Mouse (Mus musculus) ES-E14 (cell line): ENCODE measurements around the gene Btrc. TPM values are rescaled to one million over a fixed set of nuclear protein-coding genes. Genes with fewer than 3 reads are reported as not detected.
"Not testable (repeated sequence)": the region's sequence is repeated elsewhere in the genome, so short reads cannot be mapped to it uniquely, and the experiment has no call there.

Experiments used
- DNase-seq: peaks from one replicate; pipeline ENCODE4 v3.0.0-alpha.2; 2013; ENCODE audit warnings: low read depth, low spot score
- H3K27ac ChIP-seq: 2 replicates; pipeline ENCODE4 v1.5.1; 2012; ENCODE audit warnings: low read depth, mild to moderate bottlenecking, low read length, moderate library complexity, mixed read lengths; ENCODE audit not compliant: poor library complexity, insufficient read depth, severe bottlenecking
- H3K36me3 ChIP-seq: 2 replicates; pipeline ENCODE4 v1.6.1; 2012; ENCODE audit warnings: mild to moderate bottlenecking, low read length, moderate library complexity, mixed read lengths; ENCODE audit not compliant: control insufficient read depth, poor library complexity, insufficient read depth, severe bottlenecking
- H3K4me1 ChIP-seq, 2 experiments: fragments of 150-350 bp in 1 of 2; sonication (generic) in 1 of 2; 2 replicates each; pipeline ENCODE4 v1.6.1; 2012; ENCODE audit warnings: low read length in 2 of 2, mild to moderate bottlenecking in 1 of 2, mixed read lengths in 1 of 2; ENCODE audit not compliant: control insufficient read depth in 2 of 2, insufficient read depth in 2 of 2, poor library complexity in 1 of 2
- H3K4me3 ChIP-seq, 2 experiments: fragments of 150-350 bp in 1 of 2; sonication (generic) in 1 of 2; 2 replicates each; pipeline ENCODE4 v1.5.1; 2012; ENCODE audit warnings: low read length in 2 of 2, low read depth in 1 of 2, mild to moderate bottlenecking in 1 of 2, mixed read lengths in 1 of 2; ENCODE audit not compliant: insufficient read depth in 1 of 2, poor library complexity in 1 of 2, severe bottlenecking in 1 of 2
- H3K9ac ChIP-seq: 2 replicates; pipeline ENCODE4 v1.6.1; 2012; ENCODE audit warnings: low read depth, mild to moderate bottlenecking, low read length, mixed read lengths; ENCODE audit not compliant: poor library complexity, insufficient read depth, severe bottlenecking
- H3K9me3 ChIP-seq: fragments of 150-350 bp; sonication (generic); 2 replicates; pipeline ENCODE4 v1.6.1; 2012; ENCODE audit warnings: low read depth, mild to moderate bottlenecking, low read length; ENCODE audit not compliant: control insufficient read depth, insufficient read depth
- CHD2 ChIP-seq: IDR thresholded peaks from 2 replicates; pipeline ENCODE4 v1.6.1; 2014; ENCODE audit warnings: mild to moderate bottlenecking, low read depth, low read length, inconsistent platforms
- HCFC1 ChIP-seq: IDR thresholded peaks from 2 replicates; pipeline ENCODE4 v1.6.1; 2012; ENCODE audit warnings: low read length, inconsistent platforms, borderline replicate concordance; ENCODE audit not compliant: insufficient read depth
- MAFK ChIP-seq: IDR thresholded peaks from 2 replicates; pipeline ENCODE4 v1.6.1; 2014; ENCODE audit warnings: mild to moderate bottlenecking, low read depth, low read length, inconsistent platforms; ENCODE audit not compliant: insufficient read depth
- ZC3H11A ChIP-seq: IDR thresholded peaks from 2 replicates; pipeline ENCODE4 v1.6.1; 2012; ENCODE audit warnings: low read depth, mild to moderate bottlenecking, inconsistent platforms, low read length, borderline replicate concordance
- ZNF384 ChIP-seq: IDR thresholded peaks from 2 replicates; pipeline ENCODE4 v1.6.1; 2012; ENCODE audit warnings: low read depth, low read length, inconsistent platforms
- in situ Hi-C, 2 experiments: fragments of 600-800 bp; cut with MboI; formaldehyde crosslinking; loops; one replicate each; pipeline ENCODE4 v1.15.1; 2025; ENCODE audit warnings: low sequenced_read_pairs in 2 of 2, inconsistent platforms in 1 of 2; ENCODE audit not compliant: unreplicated experiment in 2 of 2
- total RNA-seq: library from RNA; depleted of rRNA; stranded (reverse); fragments of 300-350 nt; gene quantifications from 2 replicates; pipeline ENCODE4 v1.2.3, GENCODE M21; 2012

Gene Btrc
- total RNA-seq, 1 experiment, result 17.4 TPM

DNA sequence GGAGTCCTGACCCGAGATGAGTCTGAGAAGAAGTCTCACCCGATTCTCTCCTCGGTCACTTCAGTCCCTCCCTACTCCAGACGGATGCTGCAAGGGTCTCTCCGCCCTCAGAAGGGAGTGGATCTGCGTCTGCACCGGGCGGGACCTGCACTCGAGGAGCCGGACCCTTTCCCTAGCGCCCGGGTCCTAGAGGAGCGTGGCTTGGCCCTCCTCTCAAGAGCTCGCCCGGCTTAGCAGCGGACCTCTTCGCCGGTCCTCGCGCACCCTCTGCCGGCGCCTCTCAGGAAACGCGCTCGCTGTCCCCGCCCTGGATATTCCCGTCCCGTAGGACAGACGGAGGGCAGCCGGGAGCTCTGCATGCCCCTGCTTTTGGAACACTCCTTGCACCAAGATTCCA lies 181.4 kb downstream of the Btrc start:
- peak; percentile 55 for DNase-seq
- H3K4me3 ChIP-seq, result peak overlapping the region; percentile 36 to 74
- in situ Hi-C loops, result loop anchor here (5.0 to 10.0 kb wide), 2 partner anchors 320 to 323 kb away; no protein-coding TSS in a partner anchor
- peaks cover 0 to 6% of the 10 kb centered on the region in 2 experiments; a peak in 1 of 4 replicates for H3K4me1 ChIP-seq
- H3K9me3 ChIP-seq, result no peaks in the 10 kb centered on the region
- no peak overlapping the region for H3K9ac ChIP-seq
- TF ChIP-seq MAFK (no peak), ZNF384 (no peak), CHD2 (no peak), HCFC1 (no peak), ZC3H11A (peak; percentile 81)
- H3K36me3 ChIP-seq, result no peaks in the 10 kb centered on the region
- no peak overlapping the region for H3K27ac ChIP-seq

DNA sequence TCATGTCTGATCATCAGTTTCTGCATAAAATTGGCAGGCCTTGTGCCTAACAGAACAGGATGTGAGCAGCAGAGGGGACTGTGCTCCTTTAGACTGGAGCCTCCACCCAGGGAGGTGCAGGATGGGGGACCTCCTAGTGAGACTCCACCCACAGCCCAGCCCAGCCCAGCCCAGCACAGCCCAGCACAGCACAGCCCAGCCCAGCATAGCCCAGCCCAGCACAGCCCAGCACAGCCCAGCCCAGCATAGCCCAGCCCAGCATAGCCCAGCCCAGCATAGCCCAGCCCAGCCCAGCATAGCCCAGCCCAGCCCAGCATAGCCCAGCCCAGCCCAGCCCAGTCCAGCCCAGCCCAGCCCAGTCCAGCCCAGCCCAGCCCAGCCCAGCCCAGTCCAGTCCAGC lies 184.7 kb downstream of the Btrc start:
- not testable (repeated sequence) for H3K9ac ChIP-seq, H3K9me3 ChIP-seq, DNase-seq, H3K36me3 ChIP-seq, H3K4me3 ChIP-seq, H3K27ac ChIP-seq
- in situ Hi-C loops, result loop anchor here (5.0 to 10.0 kb wide), 2 partner anchors 323 to 326 kb away; no protein-coding TSS in a partner anchor
- peaks cover 4 to 13% of the 10 kb centered on the region in 2 experiments; a peak in 1 of 4 replicates for H3K4me1 ChIP-seq

DNA sequence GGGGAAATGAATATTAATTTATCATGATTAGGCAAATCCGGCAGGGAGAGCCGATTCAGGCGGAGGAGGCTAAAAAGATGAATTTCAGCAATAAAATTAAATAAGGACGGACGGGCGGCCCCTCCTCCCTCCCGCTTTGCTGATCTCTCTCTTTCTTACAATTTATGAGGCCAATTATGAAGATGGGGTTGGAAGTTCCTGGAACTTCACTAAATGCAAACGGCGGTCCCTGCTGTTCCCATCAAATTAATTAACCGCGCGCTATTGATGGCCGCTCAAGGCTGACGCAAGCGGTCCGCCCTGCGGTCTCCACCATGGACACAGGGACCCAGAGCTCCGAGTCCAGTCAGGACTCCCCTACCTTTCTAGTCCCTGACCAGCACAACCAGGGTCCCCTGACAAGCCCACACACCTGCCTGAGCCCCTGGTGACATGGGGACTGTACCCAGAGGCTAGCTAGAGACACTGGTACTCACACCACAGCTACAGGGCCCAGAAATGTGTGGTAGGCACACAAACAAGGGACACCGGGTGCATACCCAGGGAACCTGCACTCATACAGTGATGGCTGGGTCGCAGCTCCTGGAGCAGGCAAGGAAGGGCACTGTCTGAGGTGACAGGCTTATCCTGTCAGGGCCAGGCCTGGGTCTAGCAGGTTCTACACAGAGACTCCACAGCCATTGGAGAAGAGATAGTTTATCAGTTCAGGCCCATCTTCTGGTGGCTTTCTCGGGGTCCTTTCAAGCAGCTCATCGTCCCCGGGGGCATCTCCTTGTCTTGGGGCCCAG lies 185.8 kb downstream of the Btrc start:
- in situ Hi-C loops, result loop anchor here (5.0 to 10.0 kb wide), 2 partner anchors 325 to 327 kb away; no protein-coding TSS in a partner anchor
- Histone ChIP-seq H3K36me3 (peaks cover 16% of the 10 kb centered on the region), H3K9ac (0 out of 2 replicates have a peak overlapping the region, but pooled peaks have one; percentile 22), H3K9me3 (no peaks in the 10 kb centered on the region), H3K27ac (no peak overlapping the region), H3K4me3 (peak overlapping the region; percentile 34 to 43; a peak in 3 of 4 replicates), H3K4me1 (peaks cover 4 to 13% of the 10 kb centered on the region in 2 experiments; a peak in 1 of 4 replicates)
- TF ChIP-seq HCFC1 (no peak), MAFK (no peak), ZNF384 (no peak), ZC3H11A (no peak), CHD2 (no peak)
- DNase-seq, result no peak

DNA sequence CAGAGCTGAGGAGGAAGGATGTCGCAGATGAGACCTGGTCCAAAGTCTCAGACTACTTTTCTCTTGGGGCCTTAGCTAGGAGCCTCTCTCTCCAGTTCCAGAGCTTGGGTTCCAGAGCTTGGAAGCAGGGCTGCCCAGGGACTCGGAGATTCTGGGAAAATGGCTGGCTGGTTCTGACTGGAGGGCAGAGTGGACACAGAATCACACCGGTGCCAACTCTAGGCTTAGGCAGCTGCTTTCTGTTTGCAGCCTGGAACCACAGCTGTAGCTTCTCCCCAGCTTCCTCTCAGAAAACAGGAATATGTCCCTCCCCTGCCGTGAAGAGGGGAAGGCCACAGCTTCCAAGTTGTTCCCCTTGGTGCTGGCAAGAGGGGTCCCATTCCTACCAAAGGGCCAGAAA lies 186.4 kb downstream of the Btrc start:
- H3K4me1 ChIP-seq, result peaks cover 4 to 13% of the 10 kb centered on the region in 2 experiments; a peak in 1 of 4 replicates
- H3K4me3 ChIP-seq, result no peak overlapping the region
- no peak for TF ChIP-seq MAFK
- no peak for TF ChIP-seq ZC3H11A
- no peak for TF ChIP-seq HCFC1
- no peak for TF ChIP-seq CHD2
- no peak for TF ChIP-seq ZNF384
- peaks cover 20% of the 10 kb centered on the region for H3K36me3 ChIP-seq
- in situ Hi-C loops, result loop anchor here (5.0 to 10.0 kb wide), 2 partner anchors 325 to 328 kb away; no protein-coding TSS in a partner anchor
- no peak overlapping the region for H3K9ac ChIP-seq
- no peak for DNase-seq
- H3K27ac ChIP-seq, result no peak overlapping the region
- no peaks in the 10 kb centered on the region for H3K9me3 ChIP-seq

DNA sequence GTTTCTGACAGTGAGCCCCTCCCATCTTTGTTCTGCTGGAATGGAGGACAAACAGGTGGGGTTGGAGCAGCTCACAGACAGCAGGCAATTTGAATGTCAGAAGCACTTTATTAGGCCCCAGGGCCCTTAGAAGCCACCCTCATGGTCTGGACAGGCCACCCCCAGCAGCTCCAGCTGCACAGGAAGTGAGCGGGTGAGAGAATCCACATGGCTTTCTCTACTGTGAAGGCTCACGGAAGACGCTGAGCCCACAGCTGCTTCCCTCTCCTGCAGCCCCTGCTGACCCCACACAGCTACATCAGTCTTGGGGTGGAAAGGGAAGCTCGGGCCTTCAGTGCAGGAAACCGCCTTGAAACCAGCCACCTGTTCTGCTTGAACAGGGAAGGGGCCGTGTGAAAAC lies 188.7 kb downstream of the Btrc start:
- Histone ChIP-seq H3K4me3 (no peak overlapping the region), H3K36me3 (peaks cover 28% of the 10 kb centered on the region), H3K27ac (no peak overlapping the region), H3K9me3 (no peaks in the 10 kb centered on the region), H3K4me1 (peaks cover 4 to 13% of the 10 kb centered on the region in 2 experiments; a peak in 1 of 4 replicates), H3K9ac (no peak overlapping the region)
- TF ChIP-seq ZC3H11A (no peak), HCFC1 (no peak), CHD2 (no peak), MAFK (no peak), ZNF384 (no peak)
- in situ Hi-C loops, result no loop called here
- DNase-seq, result no peak
